Mouse (Mus musculus) stomach, postnatal 0 days (tissue): ENCODE measurements at regions not wholly inside any gene's neighbourhood (a gene's known extent, or its start where the extent isn't known, plus 50 kb on each side); places are given as distances from the start of the nearest gene placed in this dataset.

Experiments
- CTCF ChIP-seq: IDR thresholded peaks from 2 replicates; pipeline ENCODE4 v1.5.1; 2016; ENCODE audit warnings: antibody characterized with exemption, low read depth, mild to moderate bottlenecking, moderate library complexity
- EP300 ChIP-seq: optimal IDR thresholded peaks from 2 replicates; pipeline ENCODE3; 2016; ENCODE audit warnings: antibody characterized with exemption

DNA sequence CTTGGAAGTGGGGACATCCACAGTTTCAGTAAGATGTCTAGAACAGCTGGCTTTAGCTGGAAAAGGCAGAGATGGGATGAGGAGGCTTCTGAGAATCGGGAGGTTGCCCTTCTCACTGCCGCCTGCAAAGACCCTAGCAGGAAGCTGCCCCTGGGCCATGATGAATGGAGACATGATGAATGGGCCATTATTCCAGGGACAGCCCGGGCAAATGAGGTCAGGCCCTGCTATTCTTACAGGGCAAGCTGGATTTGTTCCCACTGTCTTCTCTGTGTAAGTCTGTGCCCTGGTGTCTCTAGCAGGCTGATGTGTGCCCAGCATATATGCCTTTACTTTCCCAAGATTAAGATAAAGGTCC is 51.1 kb upstream of the Iqsec3 start:
- TF ChIP-seq EP300, result no peak
- no peak for TF ChIP-seq CTCF
